Mouse (Mus musculus): ENCODE results near the gene Exoc3l2. TPM values are rescaled to one million over a fixed set of nuclear protein-coding genes. Genes with fewer than 3 reads are reported as not detected.

The Exoc3l2 gene
- polyA plus RNA-seq, 1 experiment from 2014 or later = 8.0 TPM

GRCm38 (mm10) chr7:19477084-19477483 is 14.0 kb downstream of the Exoc3l2 start:
- Histone ChIP-seq H3K4me2 (ENCODE audit: low read length) (no peak overlapping the region), H3K9ac (ENCODE audit: low read depth, low read length) (no peak overlapping the region), H3K4me1 (replicated peaks; ENCODE audit: insufficient read depth, low read length) (no peaks in the 10 kb centered on the region; the same call in 1 of the 2 replicates), H3K9me3 (replicated peaks; ENCODE audit: low read length) (no peaks in the 10 kb centered on the region), H3K27me3 (ENCODE audit: insufficient read depth, low read length) (peaks cover 11% of the 10 kb centered on the region; the same call in 1 of the 2 replicates), H3K27ac (no peak overlapping the region; the same call in 1 of the 2 replicates), H3K36me3 (ENCODE audit: insufficient read depth, low read length) (no peaks in the 10 kb centered on the region), H3K4me3 (replicated peaks; ENCODE audit: low read depth, low read length) (no peak overlapping the region)
- ATAC-seq (replicated peaks; ENCODE audit: low FRiP score, low read depth) (no peak), DNase-seq (ENCODE audit: low spot score) (no peak)
- TF ChIP-seq CTCF (IDR thresholded peaks at IDR 0.05; ENCODE audit: low read depth) = peak; percentile 36; the same call in 1 of the 2 replicates
- 69% methylated on average over 2 of the region's 2 CpGs for WGBS

- Histone ChIP-seq H3K9me3 (replicated peaks; ENCODE audit: low read length) (no peaks in the 10 kb centered on the region), H3K27ac (no peak overlapping the region; the same call in 1 of the 2 replicates), H3K36me3 (ENCODE audit: insufficient read depth, low read length) (no peaks in the 10 kb centered on the region), H3K9ac (ENCODE audit: low read depth, low read length) (no peak overlapping the region), H3K27me3 (ENCODE audit: insufficient read depth, low read length) (peaks cover 10% of the 10 kb centered on the region; the same call in 1 of the 2 replicates), H3K4me3 (replicated peaks; ENCODE audit: low read depth, low read length) (no peak overlapping the region), H3K4me1 (replicated peaks; ENCODE audit: insufficient read depth, low read length) (no peaks in the 10 kb centered on the region; the same call in 1 of the 2 replicates), H3K4me2 (ENCODE audit: low read length) (no peak overlapping the region)
- TF ChIP-seq CTCF (IDR thresholded peaks at IDR 0.05; ENCODE audit: low read depth) = no peak; the same call in 1 of the 2 replicates
- WGBS = 29% methylated on average over 14 of the region's 14 CpGs
- DNase-seq (ENCODE audit: low spot score) (no peak), ATAC-seq (replicated peaks; ENCODE audit: low FRiP score, low read depth) (no peak)
Observed at GRCm38 (mm10) chr7:19477624-19478384, 14.7 kb downstream of the Exoc3l2 start.

- 83% methylated on average over 8 of the region's 8 CpGs for WGBS
- no peaks in the 10 kb centered on the region for H3K36me3 ChIP-seq (ENCODE audit: insufficient read depth, low read length)
- no peak overlapping the region for H3K4me3 ChIP-seq (replicated peaks; ENCODE audit: low read depth, low read length)
- no peak overlapping the region for H3K9ac ChIP-seq (ENCODE audit: low read depth, low read length)
- DNase-seq (ENCODE audit: low spot score) (no peak), ATAC-seq (replicated peaks; ENCODE audit: low FRiP score, low read depth) (no peak)
- H3K9me3 ChIP-seq (replicated peaks; ENCODE audit: low read length) = no peaks in the 10 kb centered on the region
- TF ChIP-seq CTCF (IDR thresholded peaks at IDR 0.05; ENCODE audit: low read depth) = no peak
- no peaks in the 10 kb centered on the region for H3K27me3 ChIP-seq (ENCODE audit: insufficient read depth, low read length)
- H3K27ac ChIP-seq = no peak overlapping the region
- no peak overlapping the region for H3K4me2 ChIP-seq (ENCODE audit: low read length)
- H3K4me1 ChIP-seq (replicated peaks; ENCODE audit: insufficient read depth, low read length) = no peaks in the 10 kb centered on the region
Observed at GRCm38 (mm10) chr7:19483281-19483680, 20.1 kb downstream of the Exoc3l2 start.

- Histone ChIP-seq H3K27me3 (ENCODE audit: insufficient read depth, low read length) (peaks cover 15% of the 10 kb centered on the region), H3K27ac (no peak overlapping the region), H3K9me3 (replicated peaks; ENCODE audit: low read length) (no peaks in the 10 kb centered on the region), H3K9ac (ENCODE audit: low read depth, low read length) (no peak overlapping the region), H3K4me3 (replicated peaks; ENCODE audit: low read depth, low read length) (no peak overlapping the region), H3K36me3 (ENCODE audit: insufficient read depth, low read length) (no peaks in the 10 kb centered on the region), H3K4me2 (ENCODE audit: low read length) (no peak overlapping the region), H3K4me1 (replicated peaks; ENCODE audit: insufficient read depth, low read length) (no peaks in the 10 kb centered on the region; the same call in 1 of the 2 replicates)
- WGBS = 100% methylated on average over 1 of the region's 1 CpGs
- ATAC-seq (replicated peaks; ENCODE audit: low FRiP score, low read depth) (no peak), DNase-seq (ENCODE audit: low spot score) (no peak)
- no peak for TF ChIP-seq CTCF (IDR thresholded peaks at IDR 0.05; ENCODE audit: low read depth)
Observed at GRCm38 (mm10) chr7:19485488-19485887, 22.4 kb downstream of the Exoc3l2 start.

GRCm38 (mm10) chr7:19486549-19486948 is 23.4 kb downstream of the Exoc3l2 start:
- DNase-seq (ENCODE audit: low spot score) = no peak
- no peak overlapping the region for H3K9ac ChIP-seq (ENCODE audit: low read depth, low read length)
- WGBS = 94% methylated on average over 7 of the region's 7 CpGs
- peaks cover 17% of the 10 kb centered on the region for H3K27me3 ChIP-seq (ENCODE audit: insufficient read depth, low read length)
- no peaks in the 10 kb centered on the region for H3K36me3 ChIP-seq (ENCODE audit: insufficient read depth, low read length)
- no peak overlapping the region for H3K4me2 ChIP-seq (ENCODE audit: low read length)
- no peak overlapping the region for H3K27ac ChIP-seq
- ATAC-seq (replicated peaks; ENCODE audit: low FRiP score, low read depth) = no peak
- no peaks in the 10 kb centered on the region for H3K9me3 ChIP-seq (replicated peaks; ENCODE audit: low read length)
- no peak for TF ChIP-seq CTCF (IDR thresholded peaks at IDR 0.05; ENCODE audit: low read depth)
- H3K4me3 ChIP-seq (replicated peaks; ENCODE audit: low read depth, low read length) = no peak overlapping the region
- no peaks in the 10 kb centered on the region; the same call in 1 of the 2 replicates for H3K4me1 ChIP-seq (replicated peaks; ENCODE audit: insufficient read depth, low read length)

GRCm38 (mm10) chr7:19489525-19489924 is 26.4 kb downstream of the Exoc3l2 start:
- H3K4me2 ChIP-seq (ENCODE audit: low read length) = peak overlapping the region; percentile 35; the same call in 1 of the 2 replicates
- TF ChIP-seq CTCF (IDR thresholded peaks at IDR 0.05; ENCODE audit: low read depth) = no peak
- ATAC-seq (replicated peaks; ENCODE audit: low FRiP score, low read depth) (no peak), DNase-seq (ENCODE audit: low spot score) (no peak)
- H3K36me3 ChIP-seq (ENCODE audit: insufficient read depth, low read length) = no peaks in the 10 kb centered on the region
- WGBS = 17% methylated on average over 31 of the region's 31 CpGs
- no peaks in the 10 kb centered on the region; the same call in 1 of the 2 replicates for H3K4me1 ChIP-seq (replicated peaks; ENCODE audit: insufficient read depth, low read length)
- H3K27me3 ChIP-seq (ENCODE audit: insufficient read depth, low read length) = peaks cover 17% of the 10 kb centered on the region
- H3K27ac ChIP-seq = no peak overlapping the region
- H3K4me3 ChIP-seq (replicated peaks; ENCODE audit: low read depth, low read length) = 0 out of 2 replicates have a peak overlapping the region, but pooled peaks have one; percentile 14
- no peak overlapping the region for H3K9ac ChIP-seq (ENCODE audit: low read depth, low read length)
- no peaks in the 10 kb centered on the region for H3K9me3 ChIP-seq (replicated peaks; ENCODE audit: low read length)
